18 mouse cellular contexts compared by ENCODE assay signal in genomic region chr1:189063699-189064098, GRCm38 (mm10). TPM values are rescaled to one million over a fixed set of nuclear protein-coding genes. Genes with fewer than 3 reads are reported as not detected.
DNase-seq lines count a peak whose midpoint lies in the region; ATAC-seq and TF ChIP-seq lines count a peak whose summit lies in the region.
"Had no signal": no experiment of that assay in that cellular context is flagged by ENCODE, and none has a peak within 500 bp of the region (broad histone marks: within the 10 kb centered on the region; RNA-seq: fewer than 3 reads in every experiment).

No protein-coding gene starts in this region.

- ATAC-seq in hindbrain, embryonic 16.5 days = peak; percentile 84
- no peak for ATAC-seq in hindbrain, embryonic 13.5 days (ENCODE audit: low FRiP score)
- ATAC-seq: forebrain, postnatal 0 days; midbrain, embryonic 16.5 days had no signal

- DNase-seq in cerebellum, adult 11 months = peak; percentile 58
- DNase-seq in cerebellum, adult 2 months = peak; percentile 52 to 81
- peak; percentile 47 to 65 for DNase-seq in cerebellum, postnatal 25 days
- DNase-seq in urinary bladder, adult 18-20 months (ENCODE audit: low spot score in 2 of 2) = no peak
- no peak for DNase-seq in limb, embryonic 10.5 days (ENCODE audit: low spot score)
- DNase-seq: adrenal gland, adult 2 months; forebrain, postnatal 0 days; kidney, adult 8-10 months; kidney, postnatal 10 days; lung, postnatal 4 days; right cerebral cortex, adult 18-20 months; right cerebral cortex, postnatal 4 days; thymus, postnatal 25 days had no signal

- no peak overlapping the region for H3K4me3 ChIP-seq in hindbrain, embryonic 16.5 days (ENCODE audit: low read length)
- H3K4me3 ChIP-seq in hindbrain, embryonic 13.5 days = no peak overlapping the region
- no peak overlapping the region for H3K4me3 ChIP-seq in cerebellum, adult 2 months (replicated peaks; ENCODE audit: insufficient read depth, low read depth, low read length)
- no peak overlapping the region for H3K4me3 ChIP-seq in limb, embryonic 10.5 days
- H3K4me3 ChIP-seq: left cerebral cortex, adult 2 months; stomach, embryonic 15.5 days had no signal

- H3K36me3 ChIP-seq in hindbrain, embryonic 16.5 days (ENCODE audit: control insufficient read depth, insufficient read depth, low read length) = no peaks in the 10 kb centered on the region
- H3K36me3 ChIP-seq in hindbrain, embryonic 13.5 days = no peaks in the 10 kb centered on the region
- H3K36me3 ChIP-seq in limb, embryonic 10.5 days = no peaks in the 10 kb centered on the region
- H3K36me3 ChIP-seq: stomach, embryonic 15.5 days had no signal

- H3K27ac ChIP-seq in hindbrain, embryonic 16.5 days (ENCODE audit: low read depth, low read length) = no peak overlapping the region
- H3K27ac ChIP-seq in hindbrain, embryonic 13.5 days = no peak overlapping the region
- H3K27ac ChIP-seq in cerebellum, adult 2 months (ENCODE audit: insufficient read depth, low read length) = no peak overlapping the region
- H3K27ac ChIP-seq in limb, embryonic 10.5 days = no peak overlapping the region
- H3K27ac ChIP-seq: left cerebral cortex, adult 2 months; stomach, embryonic 15.5 days had no signal

- no peak overlapping the region for H3K9ac ChIP-seq in hindbrain, embryonic 16.5 days (ENCODE audit: low read depth, low read length)
- no peak overlapping the region for H3K9ac ChIP-seq in hindbrain, embryonic 13.5 days
- H3K9ac ChIP-seq: forebrain, postnatal 0 days; stomach, embryonic 15.5 days had no signal

- H3K4me1 ChIP-seq in hindbrain, embryonic 16.5 days (ENCODE audit: control insufficient read depth, insufficient read depth, low read depth, low read length) = peaks cover 4% of the 10 kb centered on the region
- peaks cover 9% of the 10 kb centered on the region for H3K4me1 ChIP-seq in hindbrain, embryonic 13.5 days (replicated peaks)
- peaks cover 19% of the 10 kb centered on the region; the same call in 1 of the 2 replicates for H3K4me1 ChIP-seq in cerebellum, adult 2 months (ENCODE audit: control insufficient read depth, insufficient read depth, low read length)
- no peaks in the 10 kb centered on the region for H3K4me1 ChIP-seq in limb, embryonic 10.5 days
- H3K4me1 ChIP-seq: stomach, embryonic 15.5 days had no signal

- H3K27me3 ChIP-seq in hindbrain, embryonic 16.5 days (replicated peaks; ENCODE audit: control insufficient read depth, insufficient read depth, low read length) = no peaks in the 10 kb centered on the region
- H3K27me3 ChIP-seq in hindbrain, embryonic 13.5 days = no peaks in the 10 kb centered on the region
- H3K27me3 ChIP-seq in cerebellum, adult 2 months (ENCODE audit: control insufficient read depth, insufficient read depth, low read length) = no peaks in the 10 kb centered on the region
- no peaks in the 10 kb centered on the region for H3K27me3 ChIP-seq in limb, embryonic 10.5 days (ENCODE audit: low read depth, poor library complexity, severe bottlenecking)
- H3K27me3 ChIP-seq: stomach, embryonic 15.5 days had no signal

- H3K9me3 ChIP-seq in hindbrain, embryonic 16.5 days (ENCODE audit: control insufficient read depth, low read length) = no peaks in the 10 kb centered on the region
- H3K9me3 ChIP-seq in hindbrain, embryonic 13.5 days = no peaks in the 10 kb centered on the region
- no peaks in the 10 kb centered on the region for H3K9me3 ChIP-seq in limb, embryonic 10.5 days (replicated peaks)
- H3K9me3 ChIP-seq: stomach, embryonic 15.5 days had no signal

- 51% methylated on average over 2 of the region's 2 CpGs for WGBS in hindbrain, embryonic 16.5 days
- WGBS in hindbrain, embryonic 13.5 days = 71% methylated on average over 2 of the region's 2 CpGs
- WGBS in cerebellum, adult 2 months = 10% methylated on average over 2 of the region's 2 CpGs
- 85% methylated on average over 2 of the region's 2 CpGs for WGBS in limb, embryonic 10.5 days

- no peak for TF ChIP-seq CTCF in cerebellum, adult 2 months (IDR thresholded peaks at IDR 0.05; ENCODE audit: borderline replicate concordance, insufficient read depth, low read depth, low read length)

- no peak overlapping the region for H3K4me2 ChIP-seq in hindbrain, embryonic 16.5 days (ENCODE audit: low read length)
- no peak overlapping the region for H3K4me2 ChIP-seq in hindbrain, embryonic 13.5 days
- H3K4me2 ChIP-seq: stomach, embryonic 15.5 days had no signal

- no peak for TF ChIP-seq POLR2A in cerebellum, adult 2 months (IDR thresholded peaks at IDR 0.05; ENCODE audit: borderline replicate concordance, insufficient read depth, low read length)

RNA-seq across cellular contexts. Expression of gene Kctd3, which starts 56.1 kb away (rescaled TPM):
- 45.8 and 50.5 TPM in 2 replicates for polyA plus RNA-seq in hindbrain, embryonic 16.5 days (2015; fragmentation: Nextera tagmentation; extraction: Ambion mirVana)
- 34.4 and 36.2 TPM in 2 replicates for polyA plus RNA-seq in hindbrain, embryonic 13.5 days (2015; fragmentation: Nextera tagmentation; extraction: Ambion mirVana)
- 96.6 and 99.9 TPM in 2 replicates for polyA plus RNA-seq in cerebellum, adult 2 months (2012; rRNA removed)
- 28.5 and 32.6 TPM in 2 replicates for polyA plus RNA-seq in limb, embryonic 10.5 days (2016; fragmentation: Nextera tagmentation; extraction: Ambion mirVana)

Comparison
In these comparisons a context has a peak if more than half of its experiments do, and no peak if none do; other contexts are left out.
1. DNase-seq: peak in cerebellum, adult 11 months (single experiment), cerebellum, adult 2 months (2 of 2) and cerebellum, postnatal 25 days (2 of 2); none in urinary bladder, adult 18-20 months (0 of 2) and limb, embryonic 10.5 days (single experiment).